Mouse (Mus musculus): ENCODE measurements around the gene Racgap1.

- TF ChIP-seq EP300 (optimal IDR thresholded peaks at IDR 0.05) (no peak), CTCF (IDR thresholded peaks at IDR 0.05; ENCODE audit: low read depth) (no peak)
These were observed 39.5 kb upstream of the Racgap1 start for GRCm38 (mm10) chr15:99690924-99691323.
